Mouse (Mus musculus): ENCODE data around the gene C1s1. TPM values are rescaled to one million over a fixed set of nuclear protein-coding genes. Genes with fewer than 3 reads are reported as not detected.
"Not testable (repeated sequence)": the region's sequence is repeated elsewhere in the genome, so short reads cannot be mapped to it uniquely, and the experiment has no call there.

The C1s1 gene
- polyA plus RNA-seq, 1 experiment from 2014 or later: 0.39 TPM

DNA sequence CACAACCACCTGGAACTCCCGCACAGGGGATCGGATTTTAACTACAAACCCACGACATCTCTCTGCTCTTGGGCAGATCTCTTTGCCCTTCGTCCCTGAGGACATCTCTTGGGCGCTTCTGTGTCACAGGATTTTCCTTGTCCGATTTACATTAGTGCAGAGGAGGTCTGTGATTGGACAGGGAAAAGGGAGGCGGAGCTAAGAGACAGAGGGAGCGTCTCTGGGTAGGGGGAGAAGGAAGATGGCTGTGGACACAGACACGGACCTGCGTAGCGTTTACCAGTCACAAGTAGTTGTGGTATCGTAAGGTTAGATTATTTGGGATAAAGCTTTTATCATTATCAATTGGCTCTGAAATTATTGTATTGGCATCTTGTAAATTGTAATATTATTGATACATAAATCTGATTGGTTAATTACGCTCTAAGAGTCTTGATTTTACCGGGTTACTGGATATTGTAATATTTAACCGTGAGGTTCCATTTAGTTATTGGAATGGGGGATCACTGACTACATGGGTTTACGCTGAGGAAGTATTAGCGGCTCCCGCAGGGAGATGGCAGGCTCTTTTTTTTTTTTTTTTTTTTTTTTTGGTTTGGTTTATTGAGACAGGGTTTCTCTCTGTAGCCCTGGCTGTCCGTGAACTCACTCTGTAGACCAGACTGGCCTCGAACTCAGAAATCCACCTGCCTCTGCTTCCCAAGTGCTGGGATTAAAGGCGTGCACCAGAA lies 56.6 kb downstream of the C1s1 start:
- no peaks in the 10 kb centered on the region for H3K36me3 ChIP-seq
- 0 out of 2 replicates have a peak overlapping the region, but pooled peaks have one; percentile 29 for H3K27ac ChIP-seq (replicated peaks)
- H3K4me2 ChIP-seq: peak overlapping the region; percentile 52
- peak overlapping the region; percentile 52 for H3K9ac ChIP-seq
- peak; percentile 91 for ATAC-seq (ENCODE audit: low read depth)
- H3K27me3 ChIP-seq: no peaks in the 10 kb centered on the region
- peaks cover 8% of the 10 kb centered on the region; the same call in 1 of the 2 replicates for H3K4me1 ChIP-seq (replicated peaks)
- WGBS: 29% methylated on average over 21 of the region's 21 CpGs
- H3K9me3 ChIP-seq: no peaks in the 10 kb centered on the region
- peak overlapping the region; percentile 30 for H3K4me3 ChIP-seq

DNA sequence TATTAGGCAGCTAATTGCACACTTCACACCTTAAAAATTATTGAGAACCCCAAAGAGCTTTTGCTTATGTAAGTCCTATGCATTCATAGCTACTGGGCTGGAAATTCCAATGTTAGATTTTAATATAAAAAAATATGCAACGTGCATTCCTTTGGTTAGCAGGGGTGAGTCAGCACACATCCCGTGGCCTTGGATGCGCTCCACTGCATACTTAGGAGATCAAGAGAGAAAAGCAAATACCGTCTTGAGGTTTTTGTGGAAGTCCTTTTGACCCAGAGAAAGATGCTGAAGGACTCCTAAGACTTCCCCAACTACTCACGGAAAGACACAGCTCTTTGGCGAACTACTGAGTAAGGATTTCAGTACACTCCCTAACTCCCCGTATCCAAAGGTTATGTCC lies 57.3 kb downstream of the C1s1 start:
- Histone ChIP-seq H3K4me3 (0 out of 2 replicates have a peak overlapping the region, but pooled peaks have one; percentile 30), H3K4me2 (peak overlapping the region; percentile 52), H3K4me1 (replicated peaks) (peaks cover 8% of the 10 kb centered on the region; the same call in 1 of the 2 replicates), H3K27me3 (no peaks in the 10 kb centered on the region), H3K9ac (no peak overlapping the region), H3K27ac (replicated peaks) (0 out of 2 replicates have a peak overlapping the region, but pooled peaks have one; percentile 29), H3K36me3 (no peaks in the 10 kb centered on the region), H3K9me3 (no peaks in the 10 kb centered on the region)
- WGBS: 85% methylated on average over 7 of the region's 7 CpGs
- no peak for ATAC-seq (ENCODE audit: low read depth)

DNA sequence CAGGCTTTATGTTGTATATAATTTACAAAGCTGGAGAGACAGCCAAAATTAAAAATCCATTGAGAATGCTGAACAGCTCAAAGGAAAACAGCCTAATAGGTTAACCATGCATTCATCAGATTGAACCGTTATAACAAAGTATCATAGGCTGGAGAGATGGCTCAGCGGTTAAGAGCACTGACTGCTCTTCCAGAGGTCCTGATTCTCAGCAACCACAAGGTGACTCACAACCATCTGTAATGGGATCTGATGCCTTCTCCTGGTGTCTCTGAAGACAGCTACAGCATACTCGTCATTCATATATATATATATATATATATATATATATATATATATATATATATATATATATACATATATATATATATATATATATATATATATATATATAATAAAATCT lies 58.3 kb downstream of the C1s1 start:
- H3K36me3 ChIP-seq; H3K4me1 ChIP-seq (replicated peaks); H3K9me3 ChIP-seq; H3K27ac ChIP-seq (replicated peaks); H3K27me3 ChIP-seq; ATAC-seq (ENCODE audit: low read depth); H3K4me2 ChIP-seq; H3K4me3 ChIP-seq; H3K9ac ChIP-seq: not testable (repeated sequence)
- WGBS: 80% methylated on average over 3 of the region's 3 CpGs

DNA sequence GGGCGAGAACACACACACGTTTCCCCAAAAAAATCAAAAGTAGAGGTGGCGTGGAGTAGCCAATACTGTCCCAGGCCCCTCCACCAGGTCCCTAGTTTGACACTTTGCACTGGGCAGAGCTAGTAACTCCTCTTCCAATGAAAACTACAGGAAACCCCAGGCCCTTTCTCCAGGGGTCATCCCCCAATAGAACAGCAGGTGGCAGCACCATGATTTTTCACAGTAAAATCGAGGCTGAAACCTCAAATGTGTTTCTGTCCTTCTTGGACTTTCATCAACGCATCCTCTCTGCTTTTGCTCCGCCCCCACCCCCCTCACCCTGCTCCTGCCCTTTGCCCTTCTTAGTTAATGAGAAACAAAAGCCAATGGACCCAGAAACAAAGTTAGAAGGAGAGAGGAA lies 60.6 kb downstream of the C1s1 start:
- no peaks in the 10 kb centered on the region for H3K36me3 ChIP-seq
- whole genome bisulfite sequencing: 25% methylated on average over 6 of the region's 6 CpGs
- ATAC-seq (ENCODE audit: low read depth): no peak

More for the DNA sequence above, 60.6 kb downstream of the C1s1 start:
- Histone ChIP-seq H3K4me1 (replicated peaks) (peaks cover 8% of the 10 kb centered on the region; the same call in 1 of the 2 replicates), H3K27ac (replicated peaks) (no peak overlapping the region), H3K4me3 (no peak overlapping the region), H3K27me3 (no peaks in the 10 kb centered on the region), H3K9me3 (no peaks in the 10 kb centered on the region), H3K4me2 (no peak overlapping the region), H3K9ac (no peak overlapping the region)

Other genes starting within 250 kb of the C1s1 start
- gene Cd163, start 237.7 kb downstream of the C1s1 start, polyA plus RNA-seq (2015; fragmentation: Nextera tagmentation; extraction: Ambion mirVana): 0.07 and 0.11 TPM in 2 replicates
- gene Pex5, start 127.3 kb downstream of the C1s1 start, polyA plus RNA-seq (2015; fragmentation: Nextera tagmentation; extraction: Ambion mirVana): 66.9 and 67.6 TPM in 2 replicates
- gene Clstn3, start 77.6 kb downstream of the C1s1 start, polyA plus RNA-seq (2015; fragmentation: Nextera tagmentation; extraction: Ambion mirVana): 69.8 and 75.1 TPM in 2 replicates
- gene C1rl, start 49.2 kb downstream of the C1s1 start, polyA plus RNA-seq (2015; fragmentation: Nextera tagmentation; extraction: Ambion mirVana): 0.22 and 0.54 TPM in 2 replicates
- gene C1ra, start 30.0 kb downstream of the C1s1 start, polyA plus RNA-seq (2015; fragmentation: Nextera tagmentation; extraction: Ambion mirVana): 0.12 and 0.14 TPM in 2 replicates
- not detected in 2 replicates for gene C1rb, start 27.9 kb upstream of the C1s1 start, polyA plus RNA-seq (2015; fragmentation: Nextera tagmentation; extraction: Ambion mirVana)
- gene C1s2, start 93.7 kb upstream of the C1s1 start, polyA plus RNA-seq (2015; fragmentation: Nextera tagmentation; extraction: Ambion mirVana): 0.12 TPM in 1 of 2 replicates, not detected in the other
- gene Lpcat3, start 120.7 kb upstream of the C1s1 start, polyA plus RNA-seq (2015; fragmentation: Nextera tagmentation; extraction: Ambion mirVana): 43.2 and 43.7 TPM in 2 replicates
- gene Emg1, start 169.8 kb upstream of the C1s1 start, polyA plus RNA-seq (2015; fragmentation: Nextera tagmentation; extraction: Ambion mirVana): 110 and 120 TPM in 2 replicates
- gene Phb2, start 170.0 kb upstream of the C1s1 start, polyA plus RNA-seq (2015; fragmentation: Nextera tagmentation; extraction: Ambion mirVana): 259 and 270 TPM in 2 replicates
- 6.0 and 7.9 TPM in 2 replicates for gene Ptpn6, start 196.4 kb upstream of the C1s1 start, polyA plus RNA-seq (2015; fragmentation: Nextera tagmentation; extraction: Ambion mirVana)
- 687 and 693 TPM in 2 replicates for gene Grcc10, start 199.0 kb upstream of the C1s1 start, polyA plus RNA-seq (2015; fragmentation: Nextera tagmentation; extraction: Ambion mirVana)
- gene Gm45234, start 213.7 kb upstream of the C1s1 start, polyA plus RNA-seq (2015; fragmentation: Nextera tagmentation; extraction: Ambion mirVana): not detected in 2 replicates
- gene Atn1, start 214.2 kb upstream of the C1s1 start, polyA plus RNA-seq (2015; fragmentation: Nextera tagmentation; extraction: Ambion mirVana): 21.0 and 23.1 TPM in 2 replicates
- gene Eno2, start 227.3 kb upstream of the C1s1 start, polyA plus RNA-seq (2015; fragmentation: Nextera tagmentation; extraction: Ambion mirVana): 67.2 and 69.8 TPM in 2 replicates
- gene Lrrc23, start 237.4 kb upstream of the C1s1 start, polyA plus RNA-seq (2015; fragmentation: Nextera tagmentation; extraction: Ambion mirVana): 0.57 and 2.1 TPM in 2 replicates

Data from neural tube, embryonic 13.5 days (tissue).